Mouse (Mus musculus) A20 (cell line): ENCODE data around the gene Rnf222.
A peak's percentile ranks its signal among the peaks of the same experiment; 100 is the strongest.

Experiments used
- DNase-seq: peaks from one replicate; pipeline ENCODE4 v3.0.0-alpha.2; 2011; ENCODE audit warnings: low read depth, low spot score

Gene Rnf222

DNA sequence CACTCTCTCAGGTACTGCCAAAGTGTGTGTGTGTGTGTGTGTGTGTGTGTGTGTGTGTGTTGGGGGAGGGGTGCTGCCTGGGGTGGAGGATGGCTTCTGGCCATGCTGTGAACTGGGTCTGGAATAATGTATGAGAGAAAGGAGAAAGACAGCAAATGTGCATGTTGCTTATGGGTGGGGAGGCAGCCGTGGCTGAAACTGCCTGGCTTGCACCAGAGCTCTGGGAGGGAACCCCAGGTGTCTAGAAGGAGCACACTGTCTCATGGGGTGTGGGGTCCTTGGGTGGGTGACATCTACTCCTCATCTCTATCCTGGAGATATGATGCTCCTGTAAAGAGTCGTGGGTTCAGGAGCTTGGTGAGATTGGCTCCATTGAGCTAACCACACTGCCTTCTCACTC, 300 bp downstream of the Rnf222 start:
- no peak for DNase-seq

DNA sequence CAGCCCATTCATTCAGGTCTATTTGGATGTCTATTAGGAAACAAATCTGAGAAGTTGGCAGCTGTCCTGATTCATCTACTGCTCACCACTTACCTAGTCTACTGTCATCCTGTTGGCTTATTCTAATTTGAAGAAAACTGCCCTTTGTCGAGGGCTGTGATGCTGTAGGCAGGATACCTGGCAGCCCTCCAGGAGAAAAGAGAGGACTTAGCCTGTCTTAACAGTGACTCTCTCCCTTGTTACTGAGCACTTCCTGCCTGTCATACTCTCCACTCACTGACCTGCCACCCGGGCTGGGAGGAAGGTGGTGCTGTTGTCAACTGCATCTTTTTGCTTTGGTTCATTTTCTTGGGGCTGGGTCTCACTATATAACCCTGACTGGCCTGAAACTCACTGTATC, 2.3 kb downstream of the Rnf222 start:
- no peak for DNase-seq

DNA sequence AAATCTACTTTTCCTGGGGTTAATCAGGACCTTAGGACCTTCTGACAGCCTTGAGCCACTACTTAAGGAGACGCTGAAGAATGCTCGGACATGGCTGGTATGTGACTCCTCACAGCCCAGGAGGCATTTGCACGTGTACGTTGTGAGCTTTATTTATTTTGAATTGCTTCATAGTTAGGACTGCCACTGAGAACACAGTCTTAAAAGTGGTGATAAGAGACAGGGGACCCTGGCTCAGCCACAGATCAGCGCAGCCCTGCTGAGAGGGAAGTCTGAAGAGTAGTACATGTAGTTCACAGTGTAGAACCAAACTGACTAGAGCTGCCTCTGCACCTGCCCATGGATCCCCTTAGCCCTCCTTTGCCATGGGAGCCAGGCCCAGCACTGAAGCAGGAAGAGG, 3.5 kb downstream of the Rnf222 start:
- no peak for DNase-seq

- no peak for DNase-seq
These were observed 4.0 kb downstream of the Rnf222 start for GRCm38 (mm10) chr11:68892233-68892832.

DNA sequence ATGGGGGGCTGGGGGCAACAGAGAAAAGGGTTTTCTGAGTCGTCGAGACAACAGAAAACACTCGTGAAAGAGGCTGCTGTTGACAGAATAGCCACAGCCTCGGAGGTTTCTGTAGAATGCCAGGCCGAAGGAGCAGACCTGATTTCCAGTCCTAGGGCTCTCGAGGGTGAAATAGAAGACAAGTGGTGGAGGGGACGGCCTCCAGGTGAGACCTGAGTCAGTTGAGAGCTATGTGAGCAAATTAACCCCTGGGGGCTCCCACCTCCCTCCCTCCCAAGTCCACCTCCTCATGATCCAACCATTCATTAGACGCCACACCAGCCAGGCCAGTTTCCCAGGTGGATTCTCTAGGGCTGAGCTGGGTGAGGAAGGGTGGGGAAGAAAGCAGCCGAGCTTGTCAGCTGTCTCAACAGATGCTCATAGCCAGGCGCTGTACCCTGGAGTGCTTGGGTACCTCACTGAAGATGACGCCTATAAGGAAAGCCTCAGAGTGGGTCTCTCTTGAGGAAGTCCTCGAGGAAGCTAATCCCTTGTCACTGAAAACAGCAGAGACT, 5.6 kb downstream of the Rnf222 start:
- no peak for DNase-seq

DNA sequence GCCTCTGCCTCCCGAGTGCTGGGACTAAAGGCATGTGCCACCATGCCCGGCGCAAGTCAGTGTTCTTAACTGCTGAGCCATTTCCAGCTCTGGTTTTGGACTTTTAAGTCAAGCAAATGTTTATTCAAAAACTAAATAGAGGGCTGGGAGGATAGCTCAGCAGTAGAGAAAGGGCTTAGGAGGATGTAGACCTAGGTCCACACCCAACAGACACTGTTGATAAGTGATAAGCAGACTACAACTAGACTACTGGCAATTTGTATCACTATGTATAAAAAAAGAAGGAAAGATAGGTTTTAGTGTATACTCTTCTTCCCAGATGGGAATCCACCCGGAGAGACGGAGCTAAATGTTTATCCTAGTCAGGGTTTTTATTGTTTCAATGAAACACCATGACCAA, 7.9 kb downstream of the Rnf222 start:
- no peak for DNase-seq

- DNase-seq: peak; percentile 66
These were observed 8.8 kb downstream of the Rnf222 start for GRCm38 (mm10) chr11:68897120-68897519.

DNA sequence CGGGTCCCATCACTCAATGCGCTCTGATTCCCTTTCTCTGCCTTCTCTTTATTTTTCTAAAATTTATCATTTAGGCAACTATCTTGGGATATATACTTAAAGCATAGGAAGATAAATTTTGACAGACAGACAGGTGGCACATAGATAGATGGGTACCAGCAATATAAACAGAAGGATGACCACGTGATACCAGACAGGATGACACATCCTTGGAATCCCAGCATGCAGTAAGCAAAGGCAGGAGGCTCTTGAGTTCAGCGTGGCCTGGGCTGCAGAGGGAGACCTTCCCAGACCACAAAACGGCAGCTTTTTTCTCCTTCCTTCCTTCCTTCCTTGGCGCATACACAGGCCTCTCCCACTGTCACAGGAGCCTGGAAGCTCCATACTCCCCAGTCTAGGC, 9.5 kb downstream of the Rnf222 start:
- no peak for DNase-seq

DNA sequence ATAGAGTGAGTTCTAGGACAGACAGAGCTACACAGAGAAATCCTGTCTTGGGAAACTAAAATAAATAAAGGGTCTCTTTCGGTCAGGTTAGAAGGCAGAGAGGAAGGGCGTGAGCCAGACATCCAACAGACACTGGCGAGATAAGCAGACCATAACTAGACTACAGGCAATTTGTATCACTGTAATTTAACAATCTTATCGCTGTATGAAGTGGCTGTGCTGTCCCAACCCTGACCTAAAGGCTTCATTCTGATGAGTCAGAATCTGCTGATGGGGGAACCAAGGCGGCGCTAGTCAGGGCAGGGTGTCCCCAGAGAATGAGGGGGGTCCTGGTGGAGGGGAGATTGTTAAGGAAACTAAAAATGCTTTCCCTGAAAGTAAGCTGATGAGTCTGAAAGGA, 10.4 kb downstream of the Rnf222 start:
- DNase-seq: no peak

DNA sequence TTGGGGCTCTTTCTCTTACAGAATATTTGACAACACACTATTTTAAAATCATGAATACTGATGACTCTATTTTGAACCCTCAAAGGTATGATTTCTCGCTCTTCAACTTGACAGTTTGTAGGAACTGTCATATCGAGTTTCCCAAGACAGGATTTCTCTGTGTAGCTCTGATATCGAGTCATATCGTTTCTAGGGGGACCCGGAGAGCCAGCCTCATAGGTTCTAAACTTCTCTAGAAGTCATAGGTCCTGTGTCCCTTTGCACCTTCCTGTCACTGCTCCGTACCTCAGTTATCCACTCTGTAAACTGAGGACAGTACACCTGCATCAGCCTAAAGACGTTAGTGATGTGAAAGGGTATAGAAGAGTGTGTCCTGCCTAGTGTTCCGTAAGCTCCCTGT, 11.5 kb downstream of the Rnf222 start:
- DNase-seq: no peak

DNA sequence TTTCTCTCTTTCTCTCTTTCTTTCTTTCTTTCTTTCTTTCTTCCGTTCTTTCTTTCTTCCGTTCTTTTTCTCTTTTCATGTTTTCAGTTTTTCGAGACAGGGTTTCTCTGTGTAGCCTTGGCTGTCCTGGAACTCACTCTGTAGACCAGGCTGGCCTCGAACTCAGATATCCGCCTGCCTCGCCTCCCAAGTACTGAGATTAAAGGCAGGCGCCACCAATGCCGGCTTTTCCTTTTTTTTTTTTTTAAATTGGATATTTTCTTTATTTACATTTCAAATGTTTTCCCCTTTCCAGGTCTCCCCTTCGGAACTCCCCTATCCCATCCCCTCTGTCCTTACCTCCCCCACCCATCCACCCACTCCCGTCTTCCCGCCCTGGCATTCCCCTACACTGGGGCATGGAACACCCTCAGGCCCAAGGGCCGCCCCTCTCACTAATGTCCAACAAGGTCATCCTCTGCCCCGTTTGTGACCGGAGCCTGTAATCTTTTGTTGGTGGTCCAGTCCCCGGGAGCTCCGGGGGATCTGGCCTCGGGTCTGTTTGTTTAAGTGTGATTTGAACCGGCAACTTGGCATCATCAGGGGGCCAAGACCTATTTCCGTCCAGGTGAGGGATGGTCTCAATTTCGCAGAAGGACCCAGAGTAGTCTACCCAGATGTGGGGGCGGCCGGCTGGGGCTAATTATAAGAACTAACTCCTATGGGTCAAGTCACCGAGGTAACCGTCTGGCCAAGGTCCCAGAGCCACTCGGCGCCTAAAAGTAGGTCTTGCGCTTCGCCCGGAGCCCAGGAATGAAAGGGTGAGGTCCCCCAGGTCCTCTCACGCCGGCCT, 12.4 kb downstream of the Rnf222 start:
- DNase-seq: no peak

- DNase-seq: peak; percentile 99
These were observed 13.1 kb downstream of the Rnf222 start, which contains the start of gene Rpl26 for GRCm38 (mm10) chr11:68901351-68902046. TSS of gene Rpl26 (plus strand) at chr11:68901583.

DNA sequence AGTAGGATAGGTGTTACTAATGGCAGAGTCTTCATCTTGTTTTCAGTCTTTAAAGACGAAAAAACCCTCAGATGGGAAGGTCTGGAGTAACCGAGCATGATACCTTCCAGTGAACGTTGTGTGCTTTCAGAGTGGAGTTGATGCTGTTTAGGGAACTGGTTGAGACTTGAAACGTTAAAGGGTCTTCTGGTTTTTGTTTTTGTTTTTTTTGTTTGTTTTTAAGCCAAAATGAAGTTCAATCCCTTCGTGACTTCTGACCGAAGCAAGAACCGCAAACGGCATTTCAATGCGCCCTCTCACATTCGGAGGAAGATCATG, 13.7 kb downstream of the Rnf222 start:
- no peak for DNase-seq

- no peak for DNase-seq
These were observed 14.0 kb downstream of the Rnf222 start for GRCm38 (mm10) chr11:68902367-68902766.

DNA sequence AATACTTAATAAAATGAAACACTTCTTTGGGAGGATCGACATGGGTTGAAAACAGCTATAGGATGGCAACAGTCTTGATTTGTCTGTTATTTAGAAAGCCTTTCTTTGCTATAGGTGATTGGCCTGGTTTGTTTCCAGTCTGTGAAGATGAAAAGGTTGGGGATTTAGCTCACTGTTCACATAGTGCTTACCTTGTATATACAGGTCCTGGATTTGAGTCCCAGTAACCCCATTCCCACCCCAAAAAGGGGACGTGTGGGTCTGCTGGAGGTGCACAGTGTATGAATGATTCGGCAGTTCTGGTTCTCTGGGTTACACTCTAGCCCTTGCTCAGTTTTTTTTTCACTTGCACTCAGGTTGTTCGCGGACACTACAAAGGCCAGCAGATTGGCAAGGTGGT, 14.5 kb downstream of the Rnf222 start:
- DNase-seq: no peak

DNA sequence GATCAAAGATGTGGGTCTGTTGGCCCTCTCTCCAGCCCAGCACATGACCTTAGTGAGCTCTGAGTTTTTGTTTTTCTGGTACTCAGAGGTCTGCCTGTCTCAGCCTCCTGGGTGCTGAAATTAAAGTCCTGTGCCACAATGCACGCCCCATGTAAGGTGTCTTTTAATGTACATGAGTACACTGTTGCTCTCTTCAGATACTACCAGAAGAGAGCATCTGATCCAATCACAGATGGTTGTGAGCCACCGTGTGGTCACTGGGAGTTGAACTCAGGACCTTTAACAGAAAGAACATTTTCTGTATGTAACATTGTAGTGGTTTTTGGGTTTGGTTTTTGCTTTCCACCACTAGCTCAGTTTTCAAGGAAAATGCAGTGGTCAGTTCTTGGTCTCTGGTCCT, 15.4 kb downstream of the Rnf222 start:
- no peak for DNase-seq

DNA sequence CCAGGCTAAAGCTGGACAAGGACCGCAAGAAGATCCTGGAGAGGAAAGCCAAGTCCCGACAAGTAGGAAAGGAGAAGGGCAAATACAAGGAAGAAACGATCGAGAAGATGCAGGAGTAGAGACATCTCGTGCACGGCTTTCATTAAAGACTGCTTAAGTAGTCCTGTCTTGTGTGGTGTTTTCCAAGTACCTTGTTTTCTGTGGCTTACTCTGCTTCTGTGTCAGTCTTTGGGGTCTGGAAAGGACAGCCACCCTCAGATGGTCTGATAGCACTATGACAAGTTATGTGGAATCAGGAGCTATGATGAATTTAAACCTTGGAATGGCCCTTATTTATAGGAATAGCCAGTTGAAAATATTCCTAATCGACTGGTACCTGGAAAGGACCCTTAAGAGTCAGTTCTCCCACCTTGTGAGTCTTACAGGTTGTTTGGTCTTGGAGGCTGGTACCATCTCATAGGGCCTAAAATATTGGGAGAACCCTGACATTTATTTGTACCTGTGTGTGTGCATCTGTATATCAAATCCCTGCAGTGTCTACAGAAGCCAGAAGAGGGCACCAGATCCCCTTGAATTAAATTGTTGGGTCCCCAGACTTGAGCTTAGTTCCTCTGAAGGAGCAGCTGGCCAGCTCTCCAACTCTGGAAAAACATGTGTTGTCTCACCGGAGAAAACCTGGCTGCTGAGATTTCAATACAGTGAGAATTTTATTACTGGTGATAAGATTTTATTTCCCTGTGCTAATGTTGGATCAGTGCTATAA, 16.2 kb downstream of the Rnf222 start:
- peak; percentile 69 for DNase-seq

GRCm38 (mm10) chr11:68905138-68905531, 16.8 kb downstream of the Rnf222 start:
- DNase-seq: no peak

- DNase-seq: no peak
These were observed 17.5 kb downstream of the Rnf222 start for GRCm38 (mm10) chr11:68905665-68906460.

DNA sequence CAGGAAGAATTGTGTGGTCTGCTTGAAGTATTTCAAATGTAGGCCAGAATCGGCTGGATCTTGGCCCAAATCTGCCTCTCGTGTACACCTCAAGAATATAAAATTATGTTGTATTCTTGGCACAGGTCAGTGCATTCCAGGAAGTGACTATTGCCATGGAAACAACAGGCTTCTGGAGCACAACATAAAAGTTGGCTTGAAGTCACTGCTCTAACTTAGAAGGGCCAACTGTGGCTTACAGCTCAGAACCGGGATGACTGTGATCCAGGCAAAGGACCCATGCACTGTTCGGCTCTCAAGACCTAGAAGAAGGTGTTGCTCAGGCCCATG, 18.1 kb downstream of the Rnf222 start:
- no peak for DNase-seq

- no peak for DNase-seq
These were observed 18.9 kb downstream of the Rnf222 start for GRCm38 (mm10) chr11:68907251-68907650.
